ENCODE assay signal across 23 mouse cellular contexts in genomic region chr19:26796006-26796405, GRCm38 (mm10).
DNase-seq lines count a peak whose midpoint lies in the region; ATAC-seq and TF ChIP-seq lines count a peak whose summit lies in the region.
"Had no signal": no experiment of that assay in that cellular context is flagged by ENCODE, and none has a peak within 500 bp of the region (broad histone marks: within the 10 kb centered on the region; RNA-seq: fewer than 3 reads in every experiment).

No protein-coding gene starts in this region.

- peak; percentile 61 for ATAC-seq in forebrain, postnatal 0 days
- ATAC-seq in midbrain, embryonic 11.5 days (ENCODE audit: low FRiP score), result no peak
- no peak for ATAC-seq in midbrain, embryonic 13.5 days
- ATAC-seq: activated CD4-positive, CD25-positive, alpha-beta regulatory T cell, adult 4 months; inflammation-experienced regulatory T-cells, adult 6 months; intestine, postnatal 0 days; Patski had no signal

- WGBS in forebrain, postnatal 0 days, result 49% methylated on average over 4 of the region's 4 CpGs
- WGBS in forebrain, embryonic 10.5 days, result 77% methylated on average over 4 of the region's 4 CpGs
- WGBS in midbrain, embryonic 11.5 days, result 85% methylated on average over 4 of the region's 4 CpGs
- WGBS in midbrain, embryonic 13.5 days, result 81% methylated on average over 4 of the region's 4 CpGs

- no peaks in the 10 kb centered on the region for H3K4me1 ChIP-seq in forebrain, postnatal 0 days (ENCODE audit: insufficient read depth)
- H3K4me1 ChIP-seq in forebrain, embryonic 10.5 days, result peaks cover 3% of the 10 kb centered on the region; the same call in 1 of the 2 replicates
- no peaks in the 10 kb centered on the region for H3K4me1 ChIP-seq in midbrain, embryonic 11.5 days (ENCODE audit: control insufficient read depth, insufficient read depth, low read length)
- H3K4me1 ChIP-seq in midbrain, embryonic 13.5 days (replicated peaks), result no peaks in the 10 kb centered on the region
- H3K4me1 ChIP-seq: embryonic facial prominence, embryonic 12.5 days; heart, embryonic 15.5 days; hindbrain, embryonic 10.5 days; hindbrain, embryonic 15.5 days had no signal

- no peak overlapping the region for H3K4me3 ChIP-seq in forebrain, postnatal 0 days (ENCODE audit: low read depth, low read length)
- no peak overlapping the region for H3K4me3 ChIP-seq in forebrain, embryonic 10.5 days
- no peak overlapping the region for H3K4me3 ChIP-seq in midbrain, embryonic 11.5 days (ENCODE audit: low read depth, low read length)
- H3K4me3 ChIP-seq in midbrain, embryonic 13.5 days (replicated peaks), result no peak overlapping the region
- H3K4me3 ChIP-seq: embryonic facial prominence, embryonic 12.5 days; heart, adult 2 months; heart, embryonic 15.5 days; hindbrain, embryonic 10.5 days; hindbrain, embryonic 15.5 days had no signal

- no peak for TF ChIP-seq CTCF in forebrain, postnatal 0 days (IDR thresholded peaks at IDR 0.05; ENCODE audit: low read depth)
- no peak for TF ChIP-seq CTCF in brain, embryonic 14.5 days (IDR thresholded peaks at IDR 0.05; ENCODE audit: borderline replicate concordance, extremely low read depth, insufficient read depth, insufficient read length)

- H3K9ac ChIP-seq in forebrain, postnatal 0 days, result no peak overlapping the region
- H3K9ac ChIP-seq in midbrain, embryonic 11.5 days (ENCODE audit: low read length), result no peak overlapping the region
- no peak overlapping the region for H3K9ac ChIP-seq in midbrain, embryonic 13.5 days (replicated peaks)
- H3K9ac ChIP-seq: embryonic facial prominence, embryonic 12.5 days; heart, embryonic 15.5 days; hindbrain, embryonic 15.5 days had no signal

- peak; percentile 20 to 22 for DNase-seq in cerebellum, postnatal 10 days
- DNase-seq in cerebellum, adult 11 months, result no peak
- no peak for DNase-seq in forebrain, postnatal 0 days
- DNase-seq in forebrain, embryonic 10.5 days (ENCODE audit: extremely low spot score, low spot score), result no peak
- DNase-seq in midbrain, embryonic 11.5 days (ENCODE audit: low spot score, missing footprints), result peak; percentile 57
- DNase-seq in brain, embryonic 14.5 days (ENCODE audit: low read depth), result peak; percentile 31
- DNase-seq: adrenal gland, postnatal 14 days; cerebellum, adult 18-20 months; gastrocnemius, postnatal 14 days; heart, adult 2 months; heart, postnatal 14 days; kidney, adult 8-10 months had no signal

- H3K36me3 ChIP-seq in forebrain, postnatal 0 days (ENCODE audit: insufficient read depth), result no peaks in the 10 kb centered on the region
- H3K36me3 ChIP-seq in forebrain, embryonic 10.5 days (replicated peaks), result no peaks in the 10 kb centered on the region
- no peaks in the 10 kb centered on the region for H3K36me3 ChIP-seq in midbrain, embryonic 11.5 days (ENCODE audit: control insufficient read depth, insufficient read depth, low read length)
- no peaks in the 10 kb centered on the region for H3K36me3 ChIP-seq in midbrain, embryonic 13.5 days
- H3K36me3 ChIP-seq: embryonic facial prominence, embryonic 12.5 days; heart, embryonic 15.5 days; hindbrain, embryonic 10.5 days; hindbrain, embryonic 15.5 days had no signal

- H3K4me2 ChIP-seq in forebrain, postnatal 0 days (ENCODE audit: low read depth), result no peak overlapping the region
- H3K4me2 ChIP-seq in midbrain, embryonic 11.5 days, result no peak overlapping the region
- no peak overlapping the region for H3K4me2 ChIP-seq in midbrain, embryonic 13.5 days (replicated peaks)
- H3K4me2 ChIP-seq: embryonic facial prominence, embryonic 12.5 days; heart, embryonic 11.5 days; heart, embryonic 15.5 days; hindbrain, embryonic 15.5 days had no signal

- H3K27ac ChIP-seq in forebrain, postnatal 0 days (ENCODE audit: low read depth, low read length), result no peak overlapping the region
- no peak overlapping the region for H3K27ac ChIP-seq in forebrain, embryonic 10.5 days
- no peak overlapping the region for H3K27ac ChIP-seq in midbrain, embryonic 11.5 days (ENCODE audit: low read depth, low read length)
- no peak overlapping the region for H3K27ac ChIP-seq in midbrain, embryonic 13.5 days
- H3K27ac ChIP-seq: embryonic facial prominence, embryonic 12.5 days; heart, adult 2 months; heart, embryonic 15.5 days; hindbrain, embryonic 10.5 days; hindbrain, embryonic 15.5 days had no signal

- H3K27me3 ChIP-seq in forebrain, postnatal 0 days (ENCODE audit: insufficient read depth, low read length), result no peaks in the 10 kb centered on the region
- no peaks in the 10 kb centered on the region for H3K27me3 ChIP-seq in forebrain, embryonic 10.5 days (ENCODE audit: poor library complexity, severe bottlenecking)
- no peaks in the 10 kb centered on the region for H3K27me3 ChIP-seq in midbrain, embryonic 11.5 days (ENCODE audit: control insufficient read depth, insufficient read depth, low read length)
- no peaks in the 10 kb centered on the region for H3K27me3 ChIP-seq in midbrain, embryonic 13.5 days
- H3K27me3 ChIP-seq: CH12.LX; embryonic facial prominence, embryonic 12.5 days; heart, embryonic 15.5 days; hindbrain, embryonic 15.5 days; Patski had no signal

- no peaks in the 10 kb centered on the region for H3K9me3 ChIP-seq in forebrain, postnatal 0 days (ENCODE audit: low read length)
- H3K9me3 ChIP-seq in forebrain, embryonic 10.5 days, result no peaks in the 10 kb centered on the region
- H3K9me3 ChIP-seq in midbrain, embryonic 11.5 days (ENCODE audit: control insufficient read depth, low read length), result no peaks in the 10 kb centered on the region
- H3K9me3 ChIP-seq in midbrain, embryonic 13.5 days, result no peaks in the 10 kb centered on the region
- H3K9me3 ChIP-seq: embryonic facial prominence, embryonic 12.5 days; heart, embryonic 15.5 days; hindbrain, embryonic 10.5 days; hindbrain, embryonic 15.5 days had no signal

- no peak for TF ChIP-seq POLR2A in brain, embryonic 14.5 days (IDR thresholded peaks at IDR 0.05; ENCODE audit: borderline replicate concordance, extremely low read depth, insufficient read depth, insufficient read length, poor library complexity, severe bottlenecking)

Comparison
In these comparisons a context has a peak if more than half of its experiments do, and no peak if none do; other contexts are left out.
1. DNase-seq: peak in cerebellum, postnatal 10 days (2 of 2), midbrain, embryonic 11.5 days (single experiment) and brain, embryonic 14.5 days (single experiment); none in cerebellum, adult 11 months (single experiment), forebrain, postnatal 0 days (single experiment) and forebrain, embryonic 10.5 days (single experiment).